Mouse (Mus musculus) forebrain, embryonic 16.5 days (tissue): Measurements from ENCODE around the gene Hadh. TPM values are rescaled to one million over a fixed set of nuclear protein-coding genes. Genes with fewer than 3 reads are reported as not detected.

Source experiments
- ATAC-seq: fragments of 200-750 bp; cut with Nextera tagmentation; 2 replicates; pipeline ENCODE4 v1.8.0; 2017; ENCODE audit warnings: mild to moderate bottlenecking, moderate library complexity
- H3K27ac ChIP-seq: fragments of 300-500 bp; sonication (generic); 2 replicates; pipeline ENCODE4 v1.5.1; 2014; ENCODE audit warnings: low read length, control low read depth
- H3K27me3 ChIP-seq: fragments of 300-500 bp; sonication (generic); replicated peaks from 2 replicates; pipeline ENCODE4 v1.6.1; 2014; ENCODE audit warnings: low read length; ENCODE audit not compliant: control insufficient read depth, insufficient read depth
- H3K36me3 ChIP-seq: fragments of 300-500 bp; sonication (generic); 2 replicates; pipeline ENCODE4 v1.6.1; 2014; ENCODE audit not compliant: control insufficient read depth, insufficient read depth
- H3K4me1 ChIP-seq: fragments of 300-500 bp; sonication (generic); replicated peaks from 2 replicates; pipeline ENCODE4 v1.6.1; 2014; ENCODE audit warnings: low read length; ENCODE audit not compliant: control insufficient read depth, insufficient read depth
- H3K4me2 ChIP-seq: fragments of 300-500 bp; sonication (generic); 2 replicates; pipeline ENCODE4 v1.6.1; 2014; ENCODE audit warnings: mild to moderate bottlenecking, low read length, control low read depth
- H3K4me3 ChIP-seq: fragments of 300-500 bp; sonication (generic); replicated peaks from 2 replicates; pipeline ENCODE4 v1.5.1; 2014; ENCODE audit warnings: mild to moderate bottlenecking, low read length, control low read depth
- H3K9ac ChIP-seq: fragments of 300-500 bp; sonication (generic); replicated peaks from 2 replicates; pipeline ENCODE4 v1.6.1; 2014; ENCODE audit warnings: low read depth, low read length, control low read depth
- H3K9me3 ChIP-seq: fragments of 300-500 bp; sonication (generic); 2 replicates; pipeline ENCODE4 v1.6.1; 2016; ENCODE audit warnings: low read length; ENCODE audit not compliant: control insufficient read depth
- WGBS: fragments of 180-500 bp; shearing (Covaris S2); extraction: QIAGEN DNeasy Blood & Tissue Kit; methylation state at CpG from one replicate; pipeline ENCODE4 v1.1.7; 2014; 5-methylcytosine and 5-hydroxymethylcytosine counted together
- polyA plus RNA-seq: library from polyadenylated mRNA; unstranded; fragments of >200 nt; fragmentation: Nextera tagmentation; extraction: Ambion mirVana; gene quantifications from 2 replicates; pipeline ENCODE4 v1.2.1, GENCODE M21; 2015

The Hadh gene
- polyA plus RNA-seq, 1 experiment from 2014 or later: 20.1 TPM

DNA sequence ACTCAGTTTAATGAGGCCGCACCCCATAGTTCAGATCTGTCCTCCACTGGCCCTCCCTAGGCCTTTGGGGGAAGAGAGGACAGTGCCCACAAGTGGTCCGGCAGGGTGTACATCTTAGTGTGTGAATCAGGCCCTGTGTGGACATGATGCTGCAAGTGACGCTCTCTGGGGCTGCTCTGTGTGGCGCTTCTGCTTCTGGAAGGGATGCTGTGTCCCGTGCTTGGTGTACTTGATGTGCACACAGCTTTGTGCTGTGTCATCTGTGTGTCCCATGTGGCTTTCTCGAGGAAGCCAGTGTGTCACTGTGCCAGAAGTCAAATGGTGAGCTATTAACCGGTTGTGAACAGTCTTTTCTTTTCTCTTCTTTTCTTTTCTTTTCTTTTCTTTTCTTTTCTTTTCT is 80.4 kb downstream of the Hadh start:
- 0 out of 2 replicates have a peak, but pooled peaks have one; percentile 32 for ATAC-seq
- H3K27ac ChIP-seq: no peak overlapping the region
- no peak overlapping the region for H3K9ac ChIP-seq
- H3K4me3 ChIP-seq: no peak overlapping the region
- 70% methylated on average over 7 of the region's 7 CpGs for WGBS
- H3K9me3 ChIP-seq: no peaks in the 10 kb centered on the region
- H3K36me3 ChIP-seq: no peaks in the 10 kb centered on the region
- H3K4me1 ChIP-seq: no peaks in the 10 kb centered on the region
- no peak overlapping the region for H3K4me2 ChIP-seq
- no peaks in the 10 kb centered on the region for H3K27me3 ChIP-seq

DNA sequence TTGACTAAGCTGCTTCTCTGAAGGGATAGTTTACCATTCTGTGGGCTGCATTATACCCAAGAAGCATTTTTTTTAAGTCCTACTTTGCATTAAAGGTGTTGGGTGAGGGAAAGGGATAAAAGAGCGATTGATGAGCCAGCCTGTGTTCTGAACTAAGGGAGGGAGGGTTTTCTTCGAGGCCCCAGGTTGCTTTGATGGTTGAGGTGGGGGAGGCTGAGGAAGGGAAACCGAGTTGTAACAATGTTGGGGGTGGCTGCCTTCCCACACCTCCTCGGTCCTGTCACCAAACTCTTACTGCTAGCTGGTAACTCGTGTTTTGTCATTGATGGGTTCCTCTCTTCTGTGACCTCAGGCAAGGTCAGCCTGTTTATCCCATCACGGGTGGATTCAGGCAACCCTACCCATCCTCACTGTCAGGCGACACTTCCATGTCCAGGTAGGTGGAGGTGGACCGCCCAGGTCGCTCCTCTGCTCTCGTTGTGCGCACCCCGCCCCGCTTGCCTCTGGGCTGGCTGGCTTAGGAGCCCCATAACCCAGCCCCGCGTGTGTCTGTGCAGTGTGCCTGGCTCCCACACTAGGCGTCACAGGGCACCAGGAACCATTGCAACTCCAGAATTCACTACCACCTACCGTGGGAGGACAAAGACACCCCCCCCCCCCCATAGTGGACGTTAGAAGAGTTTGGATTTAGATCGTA is 81.1 kb downstream of the Hadh start:
- no peak overlapping the region for H3K9ac ChIP-seq
- ATAC-seq: no peak

GRCm38 (mm10) chr3:131190239-131190638 is 81.7 kb downstream of the Hadh start:
- Histone ChIP-seq H3K9me3 (no peaks in the 10 kb centered on the region), H3K36me3 (no peaks in the 10 kb centered on the region), H3K27ac (no peak overlapping the region), H3K4me1 (no peaks in the 10 kb centered on the region), H3K9ac (no peak overlapping the region), H3K4me3 (no peak overlapping the region), H3K4me2 (no peak overlapping the region), H3K27me3 (no peaks in the 10 kb centered on the region)
- 43% methylated on average over 11 of the region's 11 CpGs for WGBS
- ATAC-seq: peak; percentile 26; the same call in 1 of the 2 replicates

More for the DNA sequence above, 81.1 kb downstream of the Hadh start:
- no peaks in the 10 kb centered on the region for H3K27me3 ChIP-seq
- no peaks in the 10 kb centered on the region for H3K36me3 ChIP-seq
- no peak overlapping the region for H3K4me3 ChIP-seq
- 78% methylated on average over 19 of the region's 19 CpGs for WGBS
- no peaks in the 10 kb centered on the region for H3K4me1 ChIP-seq
- H3K4me2 ChIP-seq: no peak overlapping the region
- H3K9me3 ChIP-seq: no peaks in the 10 kb centered on the region
- H3K27ac ChIP-seq: no peak overlapping the region

DNA sequence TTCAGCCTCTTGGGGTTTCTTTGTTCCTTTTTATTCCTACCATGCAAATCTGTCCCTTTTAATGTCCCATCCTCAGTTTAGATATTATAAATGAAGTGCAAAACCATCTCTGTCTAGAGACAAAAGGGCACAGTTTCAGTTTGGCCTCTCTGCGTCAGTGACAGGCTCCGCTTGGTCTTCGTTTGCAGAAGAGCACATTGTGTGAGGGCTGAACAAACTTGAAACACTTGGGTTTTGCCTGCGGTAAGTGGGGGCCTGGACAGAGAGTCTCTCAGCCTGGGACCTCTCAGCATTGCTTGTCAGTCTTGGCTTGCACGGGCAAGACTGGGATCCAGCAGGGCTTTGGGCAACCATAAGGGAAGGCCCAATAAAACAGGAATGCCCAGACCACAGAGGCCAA is 85.7 kb downstream of the Hadh start:
- 86% methylated on average over 5 of the region's 5 CpGs for WGBS
- H3K27me3 ChIP-seq: no peaks in the 10 kb centered on the region
- H3K9ac ChIP-seq: no peak overlapping the region
- no peak overlapping the region for H3K27ac ChIP-seq
- H3K4me2 ChIP-seq: no peak overlapping the region
- ATAC-seq: no peak
- peaks cover 6% of the 10 kb centered on the region for H3K4me1 ChIP-seq
- H3K36me3 ChIP-seq: no peaks in the 10 kb centered on the region
- H3K9me3 ChIP-seq: no peaks in the 10 kb centered on the region
- no peak overlapping the region for H3K4me3 ChIP-seq

Other genes with a start within 250 kb of the Hadh start
- gene Lef1, start 161.6 kb downstream of the Hadh start, polyA plus RNA-seq: 12.1 and 12.7 TPM in 2 replicates
- gene Cyp2u1, start 31.1 kb upstream of the Hadh start, polyA plus RNA-seq: 7.0 TPM in 2 replicates
- gene Sgms2, start 219.3 kb upstream of the Hadh start, polyA plus RNA-seq: 1.0 and 1.3 TPM in 2 replicates